25 mouse cellular contexts compared by ENCODE assay signal in the genomic region with DNA sequence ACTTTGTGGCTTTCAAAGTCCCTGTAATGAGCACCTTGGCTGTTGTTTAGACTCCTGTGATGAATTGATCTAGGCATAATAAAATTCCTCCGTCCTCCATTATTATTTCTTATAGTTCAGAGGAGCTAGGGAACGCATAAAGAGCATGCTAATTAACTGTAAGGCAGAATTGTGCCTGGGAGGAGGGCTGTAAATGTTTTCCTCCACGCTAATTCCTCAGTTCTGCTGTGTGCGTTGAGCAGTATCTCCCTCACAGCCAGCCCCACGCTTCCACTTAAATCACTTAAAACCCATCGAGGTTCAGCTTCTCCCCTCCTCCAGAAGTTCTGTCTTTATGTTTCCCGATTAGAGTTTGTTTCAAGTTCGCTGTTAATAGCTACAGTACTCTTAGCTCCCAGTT.
"Had no signal": no experiment of that assay in that cellular context is flagged by ENCODE, and none has a peak within 500 bp of the region (broad histone marks: within the 10 kb centered on the region; RNA-seq: fewer than 3 reads in every experiment).

No protein-coding gene starts in this region.

- ATAC-seq: hindbrain, postnatal 0 days; intestine, embryonic 16.5 days had no signal

- H3K4me3 ChIP-seq: heart, adult 2 months; heart, embryonic 13.5 days; heart, embryonic 15.5 days; hindbrain, embryonic 13.5 days; kidney, embryonic 15.5 days; left cerebral cortex, adult 2 months; limb, embryonic 10.5 days; limb, embryonic 12.5 days; liver, embryonic 13.5 days had no signal

- H3K9ac ChIP-seq: heart, embryonic 13.5 days; heart, embryonic 15.5 days; hindbrain, embryonic 13.5 days; kidney, embryonic 15.5 days; limb, embryonic 12.5 days; liver, embryonic 13.5 days had no signal

- H3K4me1 ChIP-seq: heart, embryonic 15.5 days; hindbrain, embryonic 13.5 days; kidney, embryonic 15.5 days; liver, embryonic 13.5 days had no signal

- H3K27me3 ChIP-seq: heart, embryonic 13.5 days; heart, embryonic 15.5 days; hindbrain, embryonic 13.5 days; kidney, embryonic 15.5 days; limb, embryonic 12.5 days; liver, embryonic 13.5 days had no signal

- H3K4me2 ChIP-seq: heart, embryonic 11.5 days; heart, embryonic 13.5 days; heart, embryonic 15.5 days; hindbrain, embryonic 13.5 days; kidney, embryonic 15.5 days; limb, embryonic 12.5 days; liver, embryonic 11.5 days; liver, embryonic 13.5 days had no signal

- DNase-seq: gastrocnemius, postnatal 14 days; gastrocnemius, postnatal 36 days; heart, adult 11 months; heart, adult 2 months; heart, postnatal 14 days; heart, postnatal 36 days; kidney, adult 11 months; kidney, adult 2 months; kidney, adult 9 months; kidney, postnatal 14 days; kidney, postnatal 36 days; liver; liver, embryonic 13.5 days had no signal

- H3K27ac ChIP-seq: heart, adult 2 months; heart, embryonic 13.5 days; heart, embryonic 15.5 days; hindbrain, embryonic 13.5 days; hindbrain, postnatal 0 days; kidney, embryonic 15.5 days; kidney, postnatal 0 days; left cerebral cortex, adult 2 months; limb, embryonic 10.5 days; limb, embryonic 12.5 days; liver, embryonic 13.5 days had no signal

- H3K9me3 ChIP-seq: heart, embryonic 13.5 days; heart, embryonic 15.5 days; hindbrain, embryonic 13.5 days; kidney, embryonic 15.5 days; limb, embryonic 10.5 days; limb, embryonic 12.5 days; liver, embryonic 13.5 days had no signal

- H3K36me3 ChIP-seq: heart, embryonic 13.5 days; heart, embryonic 15.5 days; hindbrain, embryonic 13.5 days; kidney, embryonic 15.5 days; limb, embryonic 10.5 days; limb, embryonic 12.5 days; liver, embryonic 13.5 days had no signal
